Mouse (Mus musculus) ES-E14 (cell line): ENCODE measurements around the gene Cpne8.

Source experiments
- CHD2 ChIP-seq: IDR thresholded peaks from 2 replicates; pipeline ENCODE4 v1.6.1; 2014; ENCODE audit warnings: mild to moderate bottlenecking, low read depth, low read length, inconsistent platforms
- HCFC1 ChIP-seq: IDR thresholded peaks from 2 replicates; pipeline ENCODE4 v1.6.1; 2012; ENCODE audit warnings: low read length, inconsistent platforms, borderline replicate concordance; ENCODE audit not compliant: insufficient read depth

GRCm38 (mm10) chr15:90686770-90687169 lies 7.5 kb upstream of the Cpne8 start:
- TF ChIP-seq CHD2, result no peak
- TF ChIP-seq HCFC1, result no peak
